Mouse (Mus musculus) liver, adult 2 months (tissue): Measurements from ENCODE around the gene Pla2g12b. TPM values are rescaled to one million over a fixed set of nuclear protein-coding genes. Genes with fewer than 3 reads are reported as not detected.
A peak's percentile ranks its signal among the peaks of the same experiment; 100 is the strongest.

ENCODE experiments used
- DNase-seq: peaks from one replicate; pipeline ENCODE4 v3.0.0-alpha.2; 2011; ENCODE audit warnings: low read depth, low spot score; ENCODE audit errors: extremely low read depth
- H3K27ac ChIP-seq: fragments of 200-500 bp; replicated peaks from 2 replicates; pipeline ENCODE4 v1.5.1; 2012; ENCODE audit warnings: low read depth, mild to moderate bottlenecking, control low read depth, inconsistent platforms, low read length; ENCODE audit not compliant: insufficient read depth
- H3K27me3 ChIP-seq: fragments of 200-500 bp; 2 replicates; pipeline ENCODE4 v1.6.1; 2012; ENCODE audit warnings: mild to moderate bottlenecking, moderate library complexity, low read length, inconsistent platforms; ENCODE audit not compliant: control insufficient read depth, insufficient read depth
- H3K36me3 ChIP-seq: fragments of 200-500 bp; 2 replicates; pipeline ENCODE4 v1.6.1; 2012; ENCODE audit warnings: low read length, inconsistent platforms; ENCODE audit not compliant: control insufficient read depth, insufficient read depth
- H3K4me1 ChIP-seq: fragments of 200-500 bp; 2 replicates; pipeline ENCODE4 v1.6.1; 2011; ENCODE audit warnings: low read length; ENCODE audit not compliant: control insufficient read depth, insufficient read depth
- H3K4me3 ChIP-seq: fragments of 200-500 bp; 2 replicates; pipeline ENCODE4 v1.5.1; 2011; ENCODE audit warnings: low read depth, mild to moderate bottlenecking, control low read depth, low read length, moderate library complexity; ENCODE audit not compliant: insufficient read depth
- H3K79me2 ChIP-seq: fragments of 200-500 bp; 2 replicates; pipeline ENCODE4 v1.6.1; 2012; ENCODE audit warnings: inconsistent platforms, mild to moderate bottlenecking, low read length, moderate library complexity; ENCODE audit not compliant: control insufficient read depth, insufficient read depth
- H3K9ac ChIP-seq: fragments of 200-500 bp; 2 replicates; pipeline ENCODE4 v1.6.1; 2012; ENCODE audit warnings: low read depth, mild to moderate bottlenecking, control low read depth, inconsistent platforms, low read length
- CTCF ChIP-seq: fragments of 200-500 bp; IDR thresholded peaks from 2 replicates; pipeline ENCODE4 v1.5.1; 2011; ENCODE audit warnings: low read depth, low read length, control low read depth
- POLR2A ChIP-seq: fragments of 200-500 bp; IDR thresholded peaks from 2 replicates; pipeline ENCODE4 v1.6.1; 2011; ENCODE audit warnings: low read length, control low read depth; ENCODE audit not compliant: insufficient read depth; ENCODE audit errors: extremely low read depth
- WGBS: fragments of 180-500 bp; shearing (Covaris S2); methylation state at CpG from one replicate; pipeline ENCODE4 v1.1.7; 2018; 5-methylcytosine and 5-hydroxymethylcytosine counted together
- polyA plus RNA-seq: library from polyadenylated mRNA; depleted of rRNA; stranded (reverse); fragments of >200 nt; gene quantifications from 2 replicates; pipeline ENCODE4 v1.2.3, GENCODE M21; 2012
- total RNA-seq: library from RNA; depleted of rRNA; stranded (reverse); fragments of >200 nt; gene quantifications from 2 replicates; pipeline ENCODE4 v1.2.3, GENCODE M21; 2014

Pla2g12b gene
- total and polyA plus RNA-seq, 2 experiments = 58.5 to 66.6 TPM

GRCm38 (mm10) chr10:59429448-59430135, 26.1 kb downstream of the Pla2g12b start:
- TF ChIP-seq CTCF (no peak), POLR2A (no peak)
- H3K4me1 ChIP-seq = peaks cover 11% of the 10 kb centered on the region; the same call in 1 of the 2 replicates
- H3K27me3 ChIP-seq = no peaks in the 10 kb centered on the region
- H3K27ac ChIP-seq = no peak overlapping the region
- H3K9ac ChIP-seq = no peak overlapping the region
- DNase-seq = no peak
- H3K36me3 ChIP-seq = no peaks in the 10 kb centered on the region
- no peaks in the 10 kb centered on the region for H3K79me2 ChIP-seq
- 74% methylated on average over 16 of the region's 16 CpGs for WGBS
- H3K4me3 ChIP-seq = no peak overlapping the region

DNA sequence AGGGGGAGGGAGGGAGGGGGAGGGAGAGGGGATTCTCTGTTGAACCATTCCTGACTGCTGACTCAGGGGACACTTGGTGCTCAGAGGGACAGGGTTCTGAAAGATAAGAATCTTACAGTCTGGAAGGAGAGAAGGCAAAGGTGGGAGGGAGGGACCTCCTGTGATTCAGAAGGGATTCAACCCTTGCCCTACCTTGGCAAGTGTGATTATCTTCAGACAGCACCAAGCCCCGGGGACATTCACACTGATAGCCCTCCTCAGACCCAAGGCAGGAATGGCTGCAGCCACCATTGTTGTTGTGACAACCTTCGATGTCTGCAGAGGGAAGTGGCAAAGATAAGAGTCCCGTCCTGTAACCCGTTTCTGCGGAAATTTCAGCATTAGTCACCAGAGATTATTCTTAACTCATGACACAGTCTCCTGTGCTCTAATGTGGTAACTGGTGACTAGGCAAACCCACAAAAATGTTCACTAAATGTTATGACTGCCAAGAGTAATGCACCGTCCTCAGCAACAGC, 27.3 kb downstream of the Pla2g12b start:
- Histone ChIP-seq H3K79me2 (no peaks in the 10 kb centered on the region), H3K4me3 (no peak overlapping the region), H3K36me3 (no peaks in the 10 kb centered on the region), H3K27ac (no peak overlapping the region), H3K27me3 (no peaks in the 10 kb centered on the region), H3K9ac (no peak overlapping the region), H3K4me1 (peaks cover 11% of the 10 kb centered on the region; the same call in 1 of the 2 replicates)
- WGBS = 47% methylated on average over 6 of the region's 6 CpGs
- no peak for DNase-seq
- TF ChIP-seq POLR2A (no peak), CTCF (no peak)

- no peak overlapping the region for H3K4me3 ChIP-seq
- no peaks in the 10 kb centered on the region for H3K27me3 ChIP-seq
- 82% methylated on average over 18 of the region's 18 CpGs for WGBS
- no peak overlapping the region; the same call in 1 of the 2 replicates for H3K9ac ChIP-seq
- no peak overlapping the region for H3K27ac ChIP-seq
- no peaks in the 10 kb centered on the region; the same call in 1 of the 2 replicates for H3K79me2 ChIP-seq
- peaks cover 10% of the 10 kb centered on the region; the same call in 1 of the 2 replicates for H3K4me1 ChIP-seq
- TF ChIP-seq CTCF (no peak), POLR2A (no peak)
- DNase-seq = no peak
- no peaks in the 10 kb centered on the region for H3K36me3 ChIP-seq
Measured at GRCm38 (mm10) chr10:59435746-59436145, 32.3 kb downstream of the Pla2g12b start.

DNA sequence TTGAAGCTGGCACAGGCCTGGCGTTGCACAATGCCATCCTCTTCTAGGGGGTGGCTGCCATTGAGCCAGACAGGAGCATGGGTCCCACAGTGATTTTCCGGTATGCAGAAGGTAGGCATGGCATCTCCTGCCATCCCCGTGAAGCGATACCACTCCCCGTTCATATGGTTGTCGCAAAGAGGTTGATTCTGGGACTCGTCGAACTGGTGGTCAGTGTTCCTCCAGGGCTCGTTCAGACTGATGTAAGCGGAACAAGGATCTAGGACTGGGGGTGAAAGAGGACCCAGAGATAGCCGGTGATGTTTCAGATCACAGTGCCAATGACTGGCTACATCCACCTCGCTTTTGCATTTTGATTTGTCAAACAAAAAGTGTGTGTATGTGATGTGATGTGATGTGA, 35.2 kb downstream of the Pla2g12b start:
- Histone ChIP-seq H3K4me3 (peak overlapping the region; percentile 52), H3K79me2 (no peaks in the 10 kb centered on the region; the same call in 1 of the 2 replicates), H3K27ac (peak overlapping the region; percentile 23), H3K4me1 (peaks cover 9% of the 10 kb centered on the region), H3K9ac (peak overlapping the region; percentile 50), H3K27me3 (no peaks in the 10 kb centered on the region), H3K36me3 (no peaks in the 10 kb centered on the region)
- TF ChIP-seq POLR2A = no peak
- TF ChIP-seq CTCF = no peak
- DNase-seq = no peak
- WGBS = 83% methylated on average over 12 of the region's 12 CpGs

DNA sequence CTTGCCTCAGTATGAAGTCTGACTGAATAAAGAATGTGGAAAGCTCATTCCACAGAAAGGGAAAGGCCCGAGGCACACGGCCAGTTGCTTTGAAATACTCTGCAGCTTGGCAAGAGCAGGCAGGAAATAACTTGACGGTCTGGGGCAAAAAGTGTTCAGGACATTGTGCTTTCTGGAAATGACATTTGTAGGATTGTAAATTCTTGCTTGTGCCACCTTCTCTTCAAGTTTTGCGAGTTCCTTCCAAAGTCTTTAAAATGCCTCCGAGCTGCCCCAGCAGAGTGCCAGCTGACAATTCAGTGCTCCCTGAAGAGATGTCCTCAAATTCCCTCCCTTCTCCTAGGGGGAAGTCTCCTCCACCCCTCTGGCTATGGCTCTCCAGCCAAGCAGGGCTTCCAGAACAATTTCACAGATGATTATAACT, 36.1 kb downstream of the Pla2g12b start:
- Histone ChIP-seq H3K4me3 (0 out of 2 replicates have a peak overlapping the region, but pooled peaks have one; percentile 46), H3K27me3 (no peaks in the 10 kb centered on the region), H3K9ac (no peak overlapping the region), H3K36me3 (no peaks in the 10 kb centered on the region), H3K79me2 (no peaks in the 10 kb centered on the region; the same call in 1 of the 2 replicates), H3K27ac (peak overlapping the region; percentile 45), H3K4me1 (peaks cover 13% of the 10 kb centered on the region)
- peak; percentile 74 for DNase-seq
- 18% methylated on average over 5 of the region's 5 CpGs for WGBS
- TF ChIP-seq POLR2A = no peak
- no peak for TF ChIP-seq CTCF

- Histone ChIP-seq H3K27me3 (no peaks in the 10 kb centered on the region), H3K4me1 (peaks cover 13% of the 10 kb centered on the region), H3K36me3 (no peaks in the 10 kb centered on the region), H3K9ac (peak overlapping the region; percentile 48; the same call in 1 of the 2 replicates), H3K4me3 (peak overlapping the region; percentile 46), H3K79me2 (no peaks in the 10 kb centered on the region; the same call in 1 of the 2 replicates), H3K27ac (peak overlapping the region; percentile 84)
- no peak for TF ChIP-seq CTCF
- no peak for TF ChIP-seq POLR2A
- WGBS = 66% methylated on average over 6 of the region's 6 CpGs
- DNase-seq = no peak
Measured at GRCm38 (mm10) chr10:59440177-59440576, 36.7 kb downstream of the Pla2g12b start.
